Mouse (Mus musculus): ENCODE data around the gene Abhd16a.

DNA sequence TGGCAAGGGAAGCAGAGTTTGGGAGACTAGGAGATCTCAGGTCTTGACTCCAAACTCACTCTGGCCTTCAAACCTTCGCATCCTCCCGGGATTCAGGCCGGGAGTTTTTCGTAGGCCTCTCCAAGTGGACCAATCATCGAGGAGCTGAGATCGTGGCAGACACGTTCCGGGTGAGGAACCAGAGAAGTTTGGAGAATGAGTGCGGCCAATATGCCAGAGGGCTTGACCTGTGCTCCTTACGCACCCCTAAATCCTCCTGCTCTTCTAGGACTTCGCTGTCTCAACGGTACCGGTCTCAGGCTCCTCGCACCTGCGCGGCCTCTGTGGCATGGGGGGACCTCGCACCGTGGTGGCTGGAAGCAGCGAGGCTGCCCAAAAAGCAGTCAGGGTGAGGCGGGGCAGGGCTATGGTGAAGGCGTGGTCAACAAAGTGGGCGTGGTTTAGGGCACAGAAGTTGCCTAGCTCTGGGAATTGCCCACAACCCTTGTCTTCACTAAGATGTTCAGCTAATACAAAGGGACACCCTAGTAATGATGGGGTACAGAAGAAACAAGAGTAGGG lies 28.2 kb upstream of the Abhd16a start:
- TF ChIP-seq POLR2AphosphoS2 (IDR thresholded peaks at IDR 0.05; ENCODE audit: insufficient read length, low read depth) (no peak), POLR2A (IDR thresholded peaks at IDR 0.05; ENCODE audit: insufficient read length, low read depth) (no peak)
